Comparison of ENCODE assay signal across 8 mouse cellular contexts in the genomic region with DNA sequence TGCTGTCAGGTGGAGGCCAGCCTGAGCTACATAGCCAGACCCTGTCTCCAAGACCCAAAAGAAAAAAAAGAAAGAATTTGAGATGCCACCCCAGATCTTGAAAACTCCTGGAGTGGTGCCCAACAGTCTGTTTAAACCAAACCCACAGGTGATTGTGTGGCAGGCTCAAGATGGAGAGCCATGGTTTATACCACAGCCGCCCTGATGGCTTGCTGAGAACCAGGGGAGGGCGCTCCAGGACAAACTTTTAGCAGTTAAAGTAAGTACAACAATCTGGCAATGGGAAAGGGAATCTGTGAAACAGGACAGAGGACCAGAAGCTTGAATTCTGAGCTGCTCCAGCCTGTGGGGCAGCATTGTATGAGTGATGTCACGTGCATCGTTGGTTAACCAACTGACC. TPM values are rescaled to one million over a fixed set of nuclear protein-coding genes. Genes with fewer than 3 reads are reported as not detected.
A peak's percentile ranks its signal among the peaks of the same experiment; 100 is the strongest.
DNase-seq lines count a peak whose midpoint lies in the region; ATAC-seq lines count a peak whose summit lies in the region.

No protein-coding gene starts in this region.

- H3K4me1 ChIP-seq in midbrain, embryonic 10.5 days = peaks cover 11% of the 10 kb centered on the region
- peaks cover 15% of the 10 kb centered on the region for H3K4me1 ChIP-seq in midbrain, embryonic 16.5 days (ENCODE audit: control insufficient read depth, insufficient read depth, low read length)
- peaks cover 14% of the 10 kb centered on the region; the same call in 1 of the 2 replicates for H3K4me1 ChIP-seq in embryonic facial prominence, embryonic 14.5 days (ENCODE audit: control insufficient read depth, insufficient read depth, low read length)
- peaks cover 12% of the 10 kb centered on the region for H3K4me1 ChIP-seq in intestine, embryonic 16.5 days (ENCODE audit: control insufficient read depth, insufficient read depth, low read length)

- H3K4me2 ChIP-seq in midbrain, embryonic 16.5 days (ENCODE audit: low read length) = no peak overlapping the region
- no peak overlapping the region for H3K4me2 ChIP-seq in embryonic facial prominence, embryonic 14.5 days (ENCODE audit: low read depth, low read length)
- no peak overlapping the region for H3K4me2 ChIP-seq in intestine, embryonic 16.5 days (ENCODE audit: low read depth, low read length)

- peaks cover 25% of the 10 kb centered on the region for H3K27me3 ChIP-seq in midbrain, embryonic 10.5 days (ENCODE audit: low read depth, poor library complexity, severe bottlenecking)
- H3K27me3 ChIP-seq in midbrain, embryonic 16.5 days (ENCODE audit: control insufficient read depth, insufficient read depth, low read depth, low read length) = peaks cover 3% of the 10 kb centered on the region
- H3K27me3 ChIP-seq in embryonic facial prominence, embryonic 14.5 days (replicated peaks; ENCODE audit: control insufficient read depth, insufficient read depth, low read length) = no peaks in the 10 kb centered on the region
- no peaks in the 10 kb centered on the region for H3K27me3 ChIP-seq in intestine, embryonic 16.5 days (replicated peaks; ENCODE audit: control insufficient read depth, insufficient read depth, low read length)

- H3K9ac ChIP-seq in midbrain, embryonic 16.5 days (ENCODE audit: low read depth, low read length) = no peak overlapping the region
- H3K9ac ChIP-seq in embryonic facial prominence, embryonic 14.5 days (ENCODE audit: low read depth, low read length) = no peak overlapping the region
- no peak overlapping the region for H3K9ac ChIP-seq in intestine, embryonic 16.5 days (ENCODE audit: low read depth, low read length)

- H3K4me3 ChIP-seq in midbrain, embryonic 10.5 days = no peak overlapping the region
- H3K4me3 ChIP-seq in midbrain, embryonic 16.5 days (ENCODE audit: low read depth, low read length) = no peak overlapping the region
- H3K4me3 ChIP-seq in embryonic facial prominence, embryonic 14.5 days (ENCODE audit: low read depth, low read length) = no peak overlapping the region
- no peak overlapping the region for H3K4me3 ChIP-seq in intestine, embryonic 16.5 days (ENCODE audit: low read length)

- DNase-seq in gastrocnemius, adult 18-20 months (ENCODE audit: low spot score) = peak; percentile 32
- DNase-seq in gastrocnemius, postnatal 25 days = no peak
- peak; percentile 36 for DNase-seq in midbrain, embryonic 10.5 days (ENCODE audit: low spot score)
- peak; percentile 83 for DNase-seq in R1 (ENCODE audit: low read depth, low spot score)
- peak; percentile 71 for DNase-seq in embryonic facial prominence, embryonic 14.5 days (ENCODE audit: low spot score)
- peak; percentile 33 for DNase-seq in retina, postnatal 1 day

- H3K9me3 ChIP-seq in midbrain, embryonic 10.5 days (replicated peaks) = no peaks in the 10 kb centered on the region
- no peaks in the 10 kb centered on the region for H3K9me3 ChIP-seq in midbrain, embryonic 16.5 days (replicated peaks; ENCODE audit: control insufficient read depth, low read length, poor library complexity, severe bottlenecking)
- no peaks in the 10 kb centered on the region for H3K9me3 ChIP-seq in embryonic facial prominence, embryonic 14.5 days (ENCODE audit: control insufficient read depth, low read length)
- no peaks in the 10 kb centered on the region for H3K9me3 ChIP-seq in intestine, embryonic 16.5 days (ENCODE audit: control insufficient read depth, low read length)

- no peaks in the 10 kb centered on the region for H3K36me3 ChIP-seq in midbrain, embryonic 10.5 days
- no peaks in the 10 kb centered on the region for H3K36me3 ChIP-seq in midbrain, embryonic 16.5 days (ENCODE audit: control insufficient read depth, insufficient read depth, low read length)
- H3K36me3 ChIP-seq in embryonic facial prominence, embryonic 14.5 days (ENCODE audit: control insufficient read depth, insufficient read depth, low read length) = no peaks in the 10 kb centered on the region
- no peaks in the 10 kb centered on the region for H3K36me3 ChIP-seq in intestine, embryonic 16.5 days (ENCODE audit: control insufficient read depth, insufficient read depth, low read length)

- WGBS in midbrain, embryonic 10.5 days = 59% methylated on average over 4 of the region's 4 CpGs
- WGBS in midbrain, embryonic 16.5 days = 65% methylated on average over 4 of the region's 4 CpGs
- WGBS in embryonic facial prominence, embryonic 14.5 days = 70% methylated on average over 4 of the region's 4 CpGs
- 75% methylated on average over 4 of the region's 4 CpGs for WGBS in intestine, embryonic 16.5 days

- H3K27ac ChIP-seq in midbrain, embryonic 10.5 days (replicated peaks) = no peak overlapping the region
- no peak overlapping the region for H3K27ac ChIP-seq in midbrain, embryonic 16.5 days (ENCODE audit: low read length)
- H3K27ac ChIP-seq in embryonic facial prominence, embryonic 14.5 days (replicated peaks; ENCODE audit: low read depth, low read length) = no peak overlapping the region
- H3K27ac ChIP-seq in intestine, embryonic 16.5 days (ENCODE audit: low read length) = no peak overlapping the region

- no peak for ATAC-seq in midbrain, embryonic 16.5 days
- no peak for ATAC-seq in embryonic facial prominence, embryonic 14.5 days (ENCODE audit: low read depth)
- no peak for ATAC-seq in intestine, embryonic 16.5 days

RNA-seq across cellular contexts. Expression of a gene that starts 1.8 kb away (rescaled TPM):
- total RNA-seq in gastrocnemius, adult 18-20 months (2021) = 100 to 1,000 TPM; 269 to 270 TPM
- total RNA-seq in gastrocnemius, postnatal 25 days (2021) = 100 to 1,000 TPM; 244 to 251 TPM
- 231 and 233 TPM in 2 replicates for polyA plus RNA-seq in midbrain, embryonic 10.5 days (2016; fragmentation: Nextera tagmentation; extraction: Ambion mirVana)
- 184 and 211 TPM in 2 replicates for polyA plus RNA-seq in midbrain, embryonic 16.5 days (2015; fragmentation: Nextera tagmentation; extraction: Ambion mirVana)
- 297 and 305 TPM in 2 replicates for polyA plus RNA-seq in embryonic facial prominence, embryonic 14.5 days (2014; fragmentation: Nextera tagmentation; extraction: Ambion mirVana)
- 277 and 288 TPM in 2 replicates for polyA plus RNA-seq in intestine, embryonic 16.5 days (2015; fragmentation: Nextera tagmentation; extraction: Ambion mirVana)
